Mouse (Mus musculus) cerebellum, adult 9-11 months (tissue): ENCODE measurements around the gene Foxn1.

Source experiments
- DNase-seq: peaks from one replicate; pipeline ENCODE4 v3.0.0; 2022

The Foxn1 gene

GRCm38 (mm10) chr11:78324965-78325364 lies 61.4 kb downstream of the Foxn1 start:
- peak; percentile 59 for DNase-seq

GRCm38 (mm10) chr11:78324000-78324785 lies 62.2 kb downstream of the Foxn1 start:
- DNase-seq: peak; percentile 73

- DNase-seq: peak; percentile 96
Observed at GRCm38 (mm10) chr11:78322860-78323259, 63.5 kb downstream of the Foxn1 start, which contains the start of gene Aldoc. Gene Aldoc, plus strand, starts transcription at chr11:78322968.

GRCm38 (mm10) chr11:78322076-78322831 lies 64.1 kb downstream of the Foxn1 start:
- DNase-seq: no peak

GRCm38 (mm10) chr11:78318411-78318810 lies 67.9 kb downstream of the Foxn1 start:
- no peak for DNase-seq

GRCm38 (mm10) chr11:78313662-78314061 lies 72.7 kb downstream of the Foxn1 start:
- DNase-seq: no peak

- DNase-seq: no peak
Observed at GRCm38 (mm10) chr11:78310861-78311511, 75.4 kb downstream of the Foxn1 start.
